Mouse (Mus musculus) liver, postnatal 0 days (tissue): Measurements from ENCODE around the gene Wdr25.

Experiments
- CTCF ChIP-seq: sonication (generic); IDR thresholded peaks from 2 replicates; pipeline ENCODE4 v1.5.1; 2016; ENCODE audit warnings: antibody characterized with exemption, low read depth
- EP300 ChIP-seq: IDR thresholded peaks from 2 replicates; pipeline ENCODE4 v1.6.1; 2016; ENCODE audit warnings: antibody characterized with exemption, low read depth, mild to moderate bottlenecking

DNA sequence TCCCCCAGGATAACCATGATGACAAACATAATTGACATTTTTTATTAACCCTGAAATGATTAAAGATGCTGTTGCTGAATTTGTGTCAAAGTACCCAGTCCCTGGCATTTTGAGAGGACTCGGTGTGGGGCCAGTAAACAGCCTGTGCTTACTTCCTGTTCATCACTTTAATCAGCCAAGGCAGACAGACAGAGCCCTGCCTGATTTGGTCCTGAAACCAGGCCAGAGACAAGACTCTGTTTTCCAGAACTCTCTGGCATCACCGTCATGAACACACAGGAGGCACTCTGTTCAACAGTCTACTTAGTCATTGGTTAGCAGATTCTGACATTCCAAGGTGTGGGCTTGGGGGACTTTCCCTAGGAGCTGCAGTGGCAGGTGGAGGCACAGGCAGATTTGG, 61.0 kb downstream of the Wdr25 start:
- TF ChIP-seq EP300 (no peak), CTCF (no peak)
